Mouse (Mus musculus): Measurements from ENCODE around the gene Prdm11.

GRCm38 (mm10) chr2:93011933-93012332, 34.0 kb downstream of the Prdm11 start:
- TF ChIP-seq CTCF (IDR thresholded peaks at IDR 0.05; ENCODE audit: borderline replicate concordance, extremely low read depth, insufficient read depth, insufficient read length) (no peak; the same call in 1 of the 2 replicates), POLR2A (IDR thresholded peaks at IDR 0.05; ENCODE audit: borderline replicate concordance, extremely low read depth, insufficient read depth, insufficient read length, poor library complexity, severe bottlenecking) (no peak)

Measured in brain, embryonic 14.5 days (tissue).